Mouse (Mus musculus) liver, adult 2 months (tissue): ENCODE measurements around the gene Rnf43.

Experiments used
- CTCF ChIP-seq: fragments of 200-500 bp; IDR thresholded peaks from 2 replicates; pipeline ENCODE4 v1.5.1; 2011; ENCODE audit warnings: low read depth, low read length, control low read depth
- POLR2A ChIP-seq: fragments of 200-500 bp; IDR thresholded peaks from 2 replicates; pipeline ENCODE4 v1.6.1; 2011; ENCODE audit warnings: low read length, control low read depth; ENCODE audit not compliant: insufficient read depth; ENCODE audit errors: extremely low read depth

GRCm38 (mm10) chr11:87751031-87751430, 88.5 kb downstream of the Rnf43 start:
- no peak for TF ChIP-seq CTCF
- TF ChIP-seq POLR2A: no peak
